ENCODE assay signal across 7 mouse cellular contexts in genomic region chr4:130081345-130082190, GRCm38 (mm10). TPM values are rescaled to one million over a fixed set of nuclear protein-coding genes. Genes with fewer than 3 reads are reported as not detected.
DNase-seq lines count a peak whose midpoint lies in the region; ATAC-seq and TF ChIP-seq lines count a peak whose summit lies in the region.

No protein-coding gene starts in this region.

- H3K4me2 ChIP-seq in midbrain, embryonic 14.5 days (ENCODE audit: low read length) = no peak overlapping the region

- no peaks in the 10 kb centered on the region for H3K36me3 ChIP-seq in heart, embryonic 10.5 days
- no peaks in the 10 kb centered on the region for H3K36me3 ChIP-seq in midbrain, embryonic 14.5 days (ENCODE audit: control insufficient read depth, insufficient read depth, low read length)

- H3K9me3 ChIP-seq in heart, embryonic 10.5 days = no peaks in the 10 kb centered on the region
- H3K9me3 ChIP-seq in midbrain, embryonic 14.5 days (ENCODE audit: control insufficient read depth, low read length) = no peaks in the 10 kb centered on the region

- no peak overlapping the region for H3K9ac ChIP-seq in midbrain, embryonic 14.5 days (replicated peaks; ENCODE audit: low read length)

- DNase-seq in 3T3-L1 (ENCODE audit: low read depth, low spot score) = peak; percentile 26
- DNase-seq in MN1 (ENCODE audit: low spot score) = peak; percentile 86
- peak; percentile 66 to 94 for DNase-seq in cerebellum, postnatal 4 days (ENCODE audit: low spot score in 2 of 2)
- no peak for DNase-seq in heart, embryonic 10.5 days (ENCODE audit: low spot score)
- peak; percentile 54 to 57 for DNase-seq in layer of hippocampus, adult 2 months (ENCODE audit: low spot score in 2 of 2)
- peak; percentile 67 for DNase-seq in midbrain, embryonic 14.5 days
- DNase-seq in yolk sac, embryonic 10.5 days (ENCODE audit: low spot score) = no peak

- H3K27me3 ChIP-seq in heart, embryonic 10.5 days (ENCODE audit: insufficient read depth, poor library complexity, severe bottlenecking) = peaks cover 98% of the 10 kb centered on the region
- H3K27me3 ChIP-seq in midbrain, embryonic 14.5 days (ENCODE audit: control insufficient read depth, insufficient read depth, low read length) = no peaks in the 10 kb centered on the region

- H3K4me1 ChIP-seq in heart, embryonic 10.5 days = peaks cover 49% of the 10 kb centered on the region
- 0 out of 2 replicates have a peak, but pooled peaks cover 10% of the 10 kb centered on the region for H3K4me1 ChIP-seq in midbrain, embryonic 14.5 days (ENCODE audit: control insufficient read depth, insufficient read depth, low read length)

- 0 out of 2 replicates have a peak, but pooled peaks have one; percentile 16 for TF ChIP-seq CTCF in layer of hippocampus, adult 2 months (conservative IDR thresholded peaks at IDR 0.05)

- 61% methylated on average over 19 of the region's 19 CpGs for WGBS in heart, embryonic 10.5 days
- 73% methylated on average over 19 of the region's 19 CpGs for WGBS in midbrain, embryonic 14.5 days

- 0 out of 2 replicates have a peak, but pooled peaks have one; percentile 15 for ATAC-seq in midbrain, embryonic 14.5 days (ENCODE audit: low FRiP score, low TSS enrichment)

- H3K27ac ChIP-seq in heart, embryonic 10.5 days = peak overlapping the region; percentile 19
- H3K27ac ChIP-seq in layer of hippocampus, adult 2 months = peak overlapping the region; percentile 10; the same call in 1 of the 2 replicates
- no peak overlapping the region for H3K27ac ChIP-seq in midbrain, embryonic 14.5 days (replicated peaks; ENCODE audit: low read depth, low read length)

- H3K4me3 ChIP-seq in heart, embryonic 10.5 days = no peak overlapping the region
- H3K4me3 ChIP-seq in layer of hippocampus, adult 2 months = no peak overlapping the region
- no peak overlapping the region for H3K4me3 ChIP-seq in midbrain, embryonic 14.5 days (replicated peaks; ENCODE audit: low read depth, low read length)

RNA-seq across cellular contexts. Expression of gene Pef1, which starts 20.8 kb away (rescaled TPM):
- 60.5 and 66.1 TPM in 2 replicates for polyA plus RNA-seq in heart, embryonic 10.5 days (2016; fragmentation: Nextera tagmentation; extraction: Ambion mirVana)
- total RNA-seq in layer of hippocampus, adult 2 months (2021) = 10 to 100 TPM; 64.7 to 72.0 TPM
- polyA plus RNA-seq in midbrain, embryonic 14.5 days (2014; fragmentation: Nextera tagmentation; extraction: Ambion mirVana) = 68.8 and 71.6 TPM in 2 replicates

RNA-seq across cellular contexts. Expression of gene Col16a1, which starts 33.9 kb away (rescaled TPM):
- polyA plus RNA-seq in heart, embryonic 10.5 days (2016; fragmentation: Nextera tagmentation; extraction: Ambion mirVana) = 11.0 and 11.7 TPM in 2 replicates
- 10 to 100 TPM; 14.5 to 15.2 TPM for total RNA-seq in layer of hippocampus, adult 2 months (2021)
- 4.3 and 4.4 TPM in 2 replicates for polyA plus RNA-seq in midbrain, embryonic 14.5 days (2014; fragmentation: Nextera tagmentation; extraction: Ambion mirVana)

RNA-seq across cellular contexts. Expression of gene Hcrtr1, which starts 57.6 kb away (rescaled TPM):
- 0.12 and 0.43 TPM in 2 replicates for polyA plus RNA-seq in heart, embryonic 10.5 days (2016; fragmentation: Nextera tagmentation; extraction: Ambion mirVana)
- total RNA-seq in layer of hippocampus, adult 2 months (2021) = 1 to 10 TPM; 2.7 to 2.8 TPM
- 1.6 TPM in 2 replicates for polyA plus RNA-seq in midbrain, embryonic 14.5 days (2014; fragmentation: Nextera tagmentation; extraction: Ambion mirVana)

Comparison
In these comparisons a context has a peak if more than half of its experiments do, and no peak if none do; other contexts are left out.
1. DNase-seq: peak in 3T3-L1 (single experiment), MN1 (single experiment), cerebellum, postnatal 4 days (2 of 2), layer of hippocampus, adult 2 months (2 of 2) and midbrain, embryonic 14.5 days (single experiment); none in heart, embryonic 10.5 days (single experiment) and yolk sac, embryonic 10.5 days (single experiment).